Mouse (Mus musculus) lung, postnatal 10 days (tissue): ENCODE measurements around the gene Gng3.
A peak's percentile ranks its signal among the peaks of the same experiment; 100 is the strongest.
"Not testable (repeated sequence)": the region's sequence is repeated elsewhere in the genome, so short reads cannot be mapped to it uniquely, and the experiment has no call there.

ENCODE experiments used
- DNase-seq: peaks from one replicate; pipeline ENCODE4 v3.0.0; 2021

Gng3 gene

DNA sequence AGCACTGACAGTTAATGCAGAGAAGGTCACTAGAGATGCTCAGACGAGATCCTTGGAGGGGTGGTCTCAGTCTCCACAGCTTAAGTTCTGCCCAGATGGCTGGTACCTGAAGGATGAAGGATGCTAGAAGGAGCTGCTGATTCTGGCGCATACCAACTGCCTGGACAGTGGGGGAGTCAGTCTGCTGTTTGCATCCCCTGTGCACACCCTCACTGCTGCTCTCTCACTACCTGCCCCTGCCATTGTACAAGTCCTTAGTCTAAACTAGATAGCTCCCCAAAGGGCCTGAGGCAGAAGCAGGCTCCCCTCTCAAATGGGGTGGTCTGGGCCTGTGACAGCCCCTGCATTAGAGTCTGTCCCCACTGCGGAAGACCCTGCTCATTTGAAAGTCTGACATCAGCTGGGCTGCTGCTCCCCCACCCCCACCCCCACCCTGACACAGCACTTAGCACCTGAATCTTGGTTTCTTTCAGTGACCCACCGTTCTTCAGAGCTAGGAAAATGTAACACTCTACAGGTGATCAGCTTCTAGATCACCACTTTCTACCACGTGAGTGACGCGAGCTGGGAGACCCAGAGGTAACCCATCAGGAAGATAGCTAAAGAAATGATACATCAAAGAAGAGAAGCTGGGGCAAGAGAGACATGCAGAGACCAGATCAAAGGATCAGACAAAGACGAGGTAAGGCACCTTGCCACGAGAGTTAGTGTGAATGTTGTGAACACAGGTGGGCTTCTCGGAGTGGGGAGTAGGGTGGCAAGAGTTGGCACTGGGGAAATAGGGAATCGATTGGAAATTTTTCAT, at the start of gene Gng3:
TSS of gene Gng3 (minus strand) at position 92 of the 805 bp plus-strand sequence.
- no peak for DNase-seq

DNA sequence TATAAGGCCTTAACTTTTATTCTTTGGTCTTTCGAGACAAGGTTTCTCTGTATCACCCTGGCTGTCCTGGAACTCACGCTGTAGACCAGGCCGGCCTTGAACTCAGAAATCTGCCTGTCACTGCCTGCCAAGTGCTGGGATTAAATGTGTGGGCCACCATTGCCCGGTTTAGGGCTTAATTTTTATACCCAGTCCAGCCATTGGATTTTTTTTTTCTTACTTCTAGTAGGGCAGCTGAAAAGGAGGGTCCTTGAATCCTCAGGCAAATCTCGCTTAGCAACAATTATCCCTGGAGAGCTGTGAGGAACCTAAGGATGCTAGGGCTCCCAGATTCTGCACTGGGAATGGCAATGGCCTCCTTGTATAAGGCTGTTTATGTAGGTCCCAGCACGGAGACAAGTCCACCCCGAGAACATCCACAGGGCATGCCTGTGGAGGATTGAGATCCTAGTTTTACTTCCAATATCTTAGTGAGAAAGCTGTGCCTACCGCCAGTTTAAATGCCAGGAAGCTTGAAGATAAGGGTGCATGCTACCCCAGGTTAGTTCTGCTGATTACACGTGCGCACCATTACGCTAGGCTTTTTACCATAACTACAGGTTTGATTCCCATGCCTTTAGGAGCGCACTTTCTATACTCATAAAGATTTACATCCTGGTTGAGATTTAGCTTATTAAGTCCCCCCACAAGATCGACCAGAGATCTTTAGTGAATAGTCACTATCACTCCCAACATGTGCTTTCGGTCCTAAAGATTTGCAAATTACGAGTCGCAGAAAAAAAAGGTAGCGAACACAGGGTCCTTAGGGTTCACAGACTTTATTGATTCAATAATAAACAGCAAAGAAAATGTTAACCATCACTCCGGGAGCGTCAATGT, 48.8 kb upstream of the Gng3 start:
- no peak for DNase-seq

DNA sequence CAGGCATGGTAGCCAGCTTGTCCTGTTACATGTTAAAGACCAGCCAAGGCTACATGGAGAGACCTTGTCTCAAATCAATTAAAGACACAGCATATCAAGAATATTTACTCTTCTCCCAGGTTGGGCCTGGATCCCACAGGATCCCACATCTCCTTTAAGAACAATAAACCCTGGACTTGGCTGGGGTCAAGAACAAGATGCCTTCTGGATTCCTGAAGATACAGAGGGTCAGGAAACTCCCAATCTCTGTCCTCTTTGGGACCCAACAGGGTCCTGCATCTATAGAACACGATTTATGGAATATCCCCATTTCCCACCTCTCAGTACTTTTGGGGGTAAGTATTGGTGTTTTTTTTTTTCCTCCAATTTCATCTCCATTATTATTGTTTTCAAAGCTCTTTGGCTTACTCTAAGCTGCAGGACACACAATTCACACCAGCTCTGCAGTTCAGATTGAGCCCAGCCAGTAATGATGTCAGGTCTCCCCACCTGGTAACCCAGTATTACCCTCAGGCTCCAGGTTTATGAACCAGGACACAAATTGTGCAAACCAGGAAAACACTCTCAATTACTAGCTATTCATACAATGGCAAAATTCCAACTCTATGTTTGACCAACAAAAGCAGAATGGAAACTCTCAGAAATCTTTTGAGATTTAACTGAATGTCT, 48.1 kb upstream of the Gng3 start:
- DNase-seq, result no peak

DNA sequence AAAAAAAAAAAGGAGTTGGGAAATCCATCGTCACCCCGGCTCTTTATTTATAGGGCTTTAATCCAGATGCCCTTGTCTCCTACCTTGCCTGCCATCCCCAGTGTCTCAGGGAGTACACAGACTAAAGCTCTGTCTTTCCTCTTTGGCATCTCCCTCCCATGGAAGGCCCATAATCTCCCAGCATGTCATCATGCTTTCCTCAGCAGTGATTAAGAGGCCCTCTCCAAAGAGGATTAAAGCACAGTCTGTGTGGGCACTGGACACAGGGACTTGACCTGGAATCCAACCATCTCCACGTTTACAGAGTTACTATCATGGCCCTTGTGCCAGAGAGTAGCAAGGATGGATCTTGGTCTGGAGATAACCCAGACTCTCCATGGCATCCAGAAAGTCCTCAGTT, 44.6 kb upstream of the Gng3 start, which contains the start of the genes Lbhd1 and Gm49403:
TSS of gene Lbhd1 (plus strand) at position 117 of the 400 bp plus-strand sequence.
TSS of gene Gm49403 (plus strand) at position 315 of the 400 bp plus-strand sequence.
- DNase-seq, result no peak

DNA sequence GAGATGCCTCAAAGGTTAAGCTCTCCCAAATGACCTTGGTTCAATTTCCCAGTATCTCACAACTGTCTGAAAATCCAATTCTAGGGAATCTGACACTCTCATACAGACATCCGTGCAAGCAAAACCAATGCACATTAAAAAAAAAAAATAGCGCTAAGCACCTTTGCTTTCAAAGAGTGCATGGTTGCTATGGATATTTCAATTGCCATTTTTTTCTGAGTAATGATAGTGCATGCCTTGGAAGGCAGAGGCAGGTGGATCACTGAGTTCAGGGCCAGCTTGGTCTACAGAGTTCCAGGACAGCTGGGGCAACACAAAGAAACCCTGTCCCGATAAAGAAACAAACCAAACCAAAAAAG, 42.0 kb upstream of the Gng3 start:
- DNase-seq, result no peak

DNA sequence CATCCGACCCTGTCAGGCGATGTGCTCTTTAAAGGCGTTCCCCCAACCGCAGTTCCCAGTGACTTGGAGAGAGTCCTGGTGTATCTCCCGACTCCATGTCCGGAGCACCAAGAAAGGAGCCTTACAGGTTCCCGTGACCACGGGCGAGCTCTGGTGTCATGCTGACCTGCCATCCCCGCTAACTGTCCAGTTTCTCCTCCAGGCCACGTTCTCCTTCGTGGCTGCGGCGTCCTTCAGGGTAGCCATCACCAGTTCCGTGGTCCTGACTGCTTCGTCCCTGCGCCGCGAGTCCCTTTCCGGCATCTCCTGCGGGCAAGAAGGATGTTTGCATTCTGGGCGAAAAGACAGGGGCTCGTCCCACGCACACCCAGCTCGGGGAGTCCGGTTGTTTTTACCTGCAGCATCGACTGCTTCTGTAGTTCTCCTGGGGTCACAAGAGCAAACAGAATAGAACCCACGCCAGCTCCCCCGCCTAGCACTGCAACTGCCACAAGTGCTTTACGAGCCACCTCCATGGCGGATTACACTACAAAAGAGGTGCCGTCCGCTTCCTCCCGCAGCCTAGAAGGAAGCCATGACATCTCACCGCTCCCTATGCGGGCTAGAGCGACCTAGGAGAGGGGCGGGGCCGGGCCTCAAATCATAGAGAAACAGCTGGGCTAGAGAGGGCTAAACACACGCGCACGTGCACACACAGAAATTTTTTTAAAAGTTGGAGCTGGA, 41.5 kb upstream of the Gng3 start, which contains the start of gene Uqcc3:
TSS of gene Uqcc3 (minus strand) at position 613 of the 723 bp plus-strand sequence.
- peak; percentile 95 for DNase-seq

DNA sequence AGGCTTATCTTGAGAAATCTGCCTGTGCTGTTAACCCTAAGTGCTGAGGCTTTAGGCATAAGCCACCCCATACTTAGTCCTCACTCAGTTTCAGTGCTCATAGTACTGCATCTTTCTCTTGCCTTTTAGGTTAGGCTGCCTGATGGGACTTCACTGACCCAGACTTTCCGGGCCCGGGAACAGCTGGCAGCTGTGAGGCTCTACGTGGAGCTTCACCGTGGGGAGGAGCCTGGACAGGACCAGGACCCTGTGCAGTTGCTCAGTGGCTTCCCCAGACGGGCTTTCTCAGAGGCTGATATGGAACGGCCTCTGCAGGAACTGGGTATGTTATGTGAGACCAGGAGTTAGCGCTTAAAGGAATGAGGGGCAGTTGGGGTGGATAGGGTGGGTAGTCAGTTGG, 36.0 kb upstream of the Gng3 start:
- no peak for DNase-seq

DNA sequence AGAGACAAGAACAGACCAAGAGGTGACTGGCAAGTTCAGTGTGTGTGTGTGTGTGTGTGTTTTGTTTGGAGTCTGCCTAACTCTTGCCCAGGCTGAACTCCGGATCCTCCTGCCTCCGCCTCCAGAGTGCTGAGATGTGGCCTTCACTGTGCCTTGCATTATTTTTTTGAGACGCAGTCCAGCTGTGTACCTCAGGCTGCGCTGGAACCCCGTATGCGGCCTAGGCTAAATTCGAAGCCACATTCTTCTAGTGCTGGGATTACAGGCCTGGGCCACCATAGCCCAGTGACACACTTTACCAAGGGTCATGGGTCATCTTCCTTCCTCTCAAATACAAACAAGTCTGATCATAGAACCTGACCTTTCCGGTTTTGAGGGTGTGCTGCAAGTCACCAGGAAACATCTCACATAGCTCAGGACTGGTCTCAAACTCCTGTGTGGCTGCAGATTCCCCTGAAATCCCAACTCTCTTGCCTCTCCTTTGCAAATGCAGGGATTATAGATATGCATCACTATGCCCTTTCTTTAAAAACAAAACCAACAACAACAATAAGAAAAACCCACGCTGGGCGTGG, 33.4 kb upstream of the Gng3 start:
- no peak for DNase-seq

DNA sequence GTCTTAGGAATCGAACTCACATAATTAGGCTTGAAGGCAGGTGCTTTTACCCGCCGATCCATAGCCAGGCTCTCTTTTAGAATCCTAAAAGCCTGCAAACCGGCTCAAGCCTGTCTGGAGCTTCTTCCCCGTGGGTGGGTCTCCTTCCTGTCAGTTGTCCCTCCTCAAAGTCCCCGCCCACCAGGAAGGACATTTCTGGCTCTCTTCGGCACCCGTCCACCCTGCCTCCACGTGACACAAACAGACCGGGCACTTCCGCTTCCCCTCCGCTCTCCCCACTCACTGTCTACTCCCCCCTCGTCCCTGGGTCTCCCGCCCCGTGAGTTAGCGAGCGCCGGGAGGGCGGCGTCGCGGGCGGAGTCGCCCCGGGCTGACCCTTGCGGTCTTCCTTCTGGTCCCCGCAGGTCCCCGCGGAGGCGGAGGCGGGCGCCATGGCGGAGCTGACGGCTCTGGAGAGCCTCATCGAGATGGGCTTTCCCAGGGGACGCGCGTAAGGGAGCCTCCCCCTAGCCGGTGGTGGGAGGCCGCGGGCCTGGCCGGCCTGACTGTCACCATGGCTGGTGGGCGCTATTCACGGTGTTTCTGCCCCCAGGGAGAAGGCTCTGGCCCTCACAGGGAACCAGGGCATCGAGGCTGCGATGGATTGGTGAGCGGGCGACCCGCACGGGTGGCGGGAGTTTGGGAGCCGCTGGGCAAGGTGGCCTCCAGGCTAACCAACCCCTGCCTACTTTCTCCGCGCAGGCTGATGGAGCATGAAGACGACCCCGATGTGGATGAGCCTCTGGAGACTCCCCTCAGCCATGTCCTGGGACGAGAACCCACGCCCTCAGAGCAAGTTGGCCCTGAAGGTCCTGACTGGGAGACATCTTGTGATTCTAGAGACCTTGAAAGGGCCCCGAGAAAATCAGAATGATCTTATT, 32.5 kb upstream of the Gng3 start, which contains the start of gene Ubxn1:
TSS of gene Ubxn1 (plus strand) at position 230 of the 920 bp plus-strand sequence.
- peak; percentile 99 for DNase-seq

DNA sequence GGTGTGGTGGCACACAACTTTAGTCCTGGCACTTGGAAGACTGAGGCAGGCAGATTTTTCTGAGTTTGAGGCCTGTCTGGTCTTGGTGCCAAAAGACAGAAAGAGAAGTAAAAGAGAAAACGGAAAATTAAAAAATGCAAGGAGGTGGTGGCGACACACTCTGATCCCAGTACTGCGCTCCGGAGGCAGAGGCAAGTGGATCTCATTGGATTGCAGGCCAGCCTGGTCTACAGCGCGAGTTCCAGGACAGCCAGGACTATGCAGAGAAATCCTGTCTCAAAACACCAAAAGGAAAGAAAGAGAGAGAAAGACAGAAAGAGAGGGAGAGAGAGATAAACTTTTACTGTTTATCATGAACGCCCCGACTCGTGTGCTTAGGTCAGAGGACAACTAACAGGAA, 31.8 kb upstream of the Gng3 start:
- DNase-seq, result peak; percentile 21

DNA sequence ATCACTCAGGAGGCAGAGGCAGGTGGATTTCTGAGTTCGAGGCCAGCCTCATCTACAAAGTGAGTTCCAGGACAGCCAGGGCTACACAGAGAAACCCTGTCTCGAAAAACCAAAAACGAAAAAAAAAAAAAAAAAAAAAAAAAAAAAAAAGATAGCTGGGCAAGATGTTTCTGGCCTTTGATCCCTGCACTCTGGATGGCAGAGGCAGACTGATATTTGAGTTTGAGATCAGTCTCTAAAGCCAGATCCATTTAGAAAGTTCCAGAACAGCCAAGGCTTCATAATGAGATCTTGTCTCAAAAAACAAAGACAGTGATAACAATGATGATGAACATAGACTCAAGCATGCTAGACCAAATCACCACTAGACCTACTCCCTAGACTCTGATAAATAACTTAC, 31.4 kb upstream of the Gng3 start:
- not testable (repeated sequence) for DNase-seq

DNA sequence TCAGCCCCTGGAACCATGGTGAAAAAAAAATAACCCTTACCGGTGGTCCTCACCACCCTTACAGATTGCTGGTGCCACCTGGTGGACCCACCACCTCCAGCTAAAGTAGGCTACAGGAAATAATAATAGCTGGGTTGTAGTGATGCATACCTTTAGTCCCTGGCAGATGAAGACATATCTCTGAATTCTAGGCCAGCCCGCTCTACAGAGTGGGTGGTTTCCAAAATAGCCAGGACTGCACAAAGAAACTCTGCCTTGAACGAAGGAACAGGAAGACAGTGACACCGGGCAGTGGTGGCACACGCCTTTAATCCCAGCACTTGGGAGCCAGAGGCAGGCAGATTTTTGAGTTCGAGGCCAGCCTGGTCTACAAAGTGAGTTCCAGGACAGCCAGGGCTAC, 25.3 kb upstream of the Gng3 start:
- no peak for DNase-seq

DNA sequence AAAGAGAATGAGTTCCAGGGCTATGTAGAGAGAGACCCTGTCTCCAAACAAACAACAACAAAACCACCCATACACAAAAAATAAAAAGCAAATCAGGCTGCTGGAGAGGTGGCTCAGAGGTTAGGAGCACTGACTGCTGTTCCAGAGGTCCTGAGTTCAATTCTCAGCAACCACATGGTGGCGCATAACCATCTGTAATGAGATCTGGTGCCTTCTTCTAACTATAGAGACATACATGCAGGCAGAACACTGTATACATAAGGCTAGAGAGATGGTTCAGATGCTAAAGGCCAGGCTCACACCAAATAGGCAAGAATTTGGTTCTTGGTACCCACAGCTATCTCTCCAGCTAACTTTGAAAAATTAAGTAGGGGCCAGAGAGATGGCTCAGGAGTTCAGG, 20.0 kb upstream of the Gng3 start:
- DNase-seq, result peak; percentile 35

DNA sequence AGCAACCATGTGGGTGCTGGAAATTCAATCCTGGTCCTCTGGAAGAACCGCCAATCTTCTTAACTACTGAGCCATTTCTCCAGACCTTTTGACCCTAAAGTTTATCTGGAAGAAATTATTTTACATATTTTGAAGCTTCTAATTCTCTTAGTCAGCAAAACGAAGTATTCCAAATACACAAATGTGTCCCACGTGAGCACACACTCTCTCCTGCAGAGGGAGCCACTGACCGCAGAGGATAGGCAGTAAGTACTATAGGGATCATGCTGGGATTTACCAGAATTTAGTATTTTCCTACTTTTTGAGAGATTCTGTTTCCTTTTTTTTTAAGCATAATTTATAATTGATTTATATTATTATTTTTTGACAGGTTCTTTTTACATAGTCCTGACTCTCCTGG, 18.7 kb upstream of the Gng3 start:
- peak; percentile 81 for DNase-seq

DNA sequence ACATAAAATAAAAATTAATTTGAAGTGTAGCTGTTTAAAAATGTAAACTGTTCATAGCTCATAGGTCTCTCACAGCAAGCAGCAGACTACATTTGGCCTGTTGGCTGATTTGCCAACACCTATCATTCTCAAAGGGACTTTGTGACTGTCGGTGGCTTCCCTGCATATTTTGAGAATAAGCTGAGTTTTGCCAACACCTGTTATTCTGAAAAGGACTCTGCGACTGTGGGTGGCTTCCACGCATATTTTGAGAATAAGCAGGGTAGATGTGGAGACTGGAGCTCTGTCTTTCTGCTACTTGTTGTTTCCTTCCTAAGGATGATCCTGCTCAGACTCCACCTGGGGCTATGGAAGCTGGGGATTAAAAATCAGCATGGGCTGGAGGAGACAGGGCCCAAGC, 14.1 kb upstream of the Gng3 start:
- no peak for DNase-seq

DNA sequence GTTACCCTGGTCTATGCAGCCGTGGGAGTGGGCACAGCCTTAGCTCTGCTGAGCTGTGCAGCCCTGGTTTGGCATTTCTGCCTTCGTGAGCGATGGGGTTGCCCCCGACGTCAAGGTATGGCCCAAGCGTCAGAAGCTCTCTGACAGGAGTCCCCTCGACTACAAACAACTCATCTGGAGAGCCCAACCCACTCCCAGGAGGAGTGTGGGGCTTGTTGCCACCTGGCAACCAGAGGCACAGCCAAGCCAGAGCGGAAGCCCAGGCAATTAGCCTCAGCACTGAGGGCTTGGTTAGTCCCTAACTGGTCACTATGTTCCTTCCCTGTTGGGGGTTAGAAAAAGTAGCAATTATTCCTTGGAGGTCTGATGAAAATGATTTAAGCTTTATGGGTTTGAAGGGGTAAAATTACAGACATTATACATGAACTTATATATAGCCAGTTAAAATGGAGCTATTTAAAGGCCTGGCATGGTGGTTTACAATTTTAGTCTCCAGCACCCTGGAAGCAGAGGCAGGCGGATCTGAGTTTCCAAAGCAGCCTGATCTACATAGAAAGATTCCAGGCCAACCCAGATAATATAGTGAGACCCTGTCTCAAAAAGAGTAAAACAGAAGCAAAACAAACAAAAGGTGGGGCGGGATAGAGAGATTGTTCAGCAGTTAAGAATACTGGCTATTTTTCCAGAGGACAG, 13.4 kb upstream of the Gng3 start:
- no peak for DNase-seq

DNA sequence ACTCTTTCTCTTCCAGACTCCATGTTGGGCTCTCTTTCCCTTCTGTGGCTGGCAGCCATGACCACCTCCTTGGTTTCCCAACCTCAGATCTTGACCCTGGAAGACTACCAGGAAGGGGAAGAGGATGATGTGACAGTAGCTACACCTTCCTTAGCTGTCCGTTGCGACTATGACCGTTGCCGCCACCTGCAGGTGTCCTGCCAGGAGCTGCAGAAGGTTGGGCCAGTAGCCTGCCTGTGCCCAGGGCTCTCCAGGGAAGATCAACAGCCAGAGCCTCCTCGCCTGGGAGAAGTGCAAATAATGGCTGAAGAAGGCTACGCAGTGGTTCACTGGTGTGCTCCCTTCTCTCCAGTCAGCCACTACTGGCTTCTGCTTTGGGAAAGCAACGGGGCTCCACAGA, 12.6 kb upstream of the Gng3 start:
- peak; percentile 20 for DNase-seq

DNA sequence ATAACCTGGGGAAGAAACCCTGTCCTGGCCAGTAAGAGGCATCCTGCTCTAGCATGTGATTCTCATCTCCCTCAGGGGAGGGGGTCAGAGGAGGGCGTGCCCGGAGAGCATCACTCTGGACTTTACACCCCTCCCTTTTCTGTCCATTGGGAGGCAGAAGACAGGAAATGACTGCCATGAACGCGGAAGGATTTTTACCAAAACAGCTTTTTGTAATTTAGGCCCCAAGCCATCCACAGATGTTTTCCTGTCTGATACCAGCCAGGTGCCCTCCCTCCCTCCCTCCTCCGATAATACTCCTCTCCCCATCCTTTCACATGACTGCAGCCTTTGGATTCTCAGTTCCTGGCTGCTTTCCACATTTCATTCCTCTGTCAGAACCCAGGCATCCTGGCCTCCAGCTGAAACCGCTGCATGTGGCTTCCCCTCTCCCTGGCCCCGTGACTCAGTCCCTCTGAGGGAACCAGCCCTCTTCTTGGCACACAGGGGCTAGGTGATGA, 11.5 kb upstream of the Gng3 start, which contains the start of gene Lrrn4cl:
TSS of gene Lrrn4cl (plus strand) at position 367 of the 500 bp plus-strand sequence.
- DNase-seq, result peak; percentile 69

DNA sequence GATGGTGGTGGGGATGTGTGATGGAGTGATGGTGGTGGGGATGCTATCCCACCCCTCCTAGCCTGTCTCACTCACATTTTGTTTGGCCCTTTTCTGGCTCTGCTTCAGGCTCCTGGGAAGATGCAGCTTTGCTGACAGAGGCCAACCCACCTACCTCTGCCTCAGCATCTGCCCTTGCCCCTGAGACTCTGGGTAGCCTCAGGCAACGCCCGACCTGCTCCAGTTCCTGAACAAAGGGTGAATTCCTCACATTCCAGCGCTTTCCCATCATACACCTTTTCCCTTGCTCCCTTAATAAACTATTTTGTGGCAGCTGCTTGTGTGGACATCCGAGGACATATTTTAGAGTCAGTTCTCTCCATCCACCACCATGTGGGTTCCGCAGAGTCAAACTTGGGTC, 9.4 kb upstream of the Gng3 start:
- no peak for DNase-seq
